Mouse (Mus musculus): ENCODE data around the gene Gm9936. TPM values are rescaled to one million over a fixed set of nuclear protein-coding genes. Genes with fewer than 3 reads are reported as not detected.
"Not testable (repeated sequence)": the region's sequence is repeated elsewhere in the genome, so short reads cannot be mapped to it uniquely, and the experiment has no call there.

Gene Gm9936
- polyA plus RNA-seq, 1 experiment from 2014 or later: 2.1 TPM

GRCm38 (mm10) chr5:114875858-114876257 is 17.4 kb upstream of the Gm9936 start:
- ATAC-seq (replicated peaks): no peak
- H3K4me1 ChIP-seq: no peaks in the 10 kb centered on the region
- no peak overlapping the region for H3K9ac ChIP-seq (replicated peaks)
- H3K9me3 ChIP-seq: no peaks in the 10 kb centered on the region
- H3K27me3 ChIP-seq: no peaks in the 10 kb centered on the region
- no peaks in the 10 kb centered on the region for H3K36me3 ChIP-seq
- WGBS: 42% methylated on average over 6 of the region's 6 CpGs
- H3K4me3 ChIP-seq: no peak overlapping the region
- no peak overlapping the region for H3K4me2 ChIP-seq (replicated peaks)
- H3K27ac ChIP-seq (replicated peaks): no peak overlapping the region

GRCm38 (mm10) chr5:114865279-114865678 is 6.8 kb upstream of the Gm9936 start:
- Histone ChIP-seq H3K27me3 (no peaks in the 10 kb centered on the region), H3K4me3 (no peak overlapping the region), H3K36me3 (no peaks in the 10 kb centered on the region), H3K4me2 (replicated peaks) (no peak overlapping the region), H3K27ac (replicated peaks) (no peak overlapping the region), H3K4me1 (no peaks in the 10 kb centered on the region), H3K9ac (replicated peaks) (no peak overlapping the region), H3K9me3 (peaks cover 10% of the 10 kb centered on the region)
- ATAC-seq (replicated peaks): no peak
- whole genome bisulfite sequencing: 81% methylated on average over 12 of the region's 12 CpGs

DNA sequence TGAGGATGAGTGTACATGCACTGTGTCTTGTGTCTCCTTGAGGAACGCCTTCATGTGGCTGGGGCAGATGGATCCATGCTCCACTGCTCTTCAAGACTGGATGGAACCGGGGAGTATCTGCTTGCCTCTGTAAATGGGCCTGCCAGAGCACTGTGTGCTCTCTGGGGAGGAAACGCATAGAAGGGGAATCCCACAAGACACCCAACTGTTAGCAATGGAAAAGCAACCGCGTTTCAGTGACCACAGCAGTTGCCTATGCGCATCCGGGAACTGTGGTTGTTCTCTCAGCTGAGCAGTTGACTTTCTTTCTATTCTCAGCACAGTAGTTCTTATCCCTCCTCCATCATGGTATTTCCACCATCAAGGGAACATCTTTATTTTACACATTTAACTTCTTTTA is 6.3 kb upstream of the Gm9936 start:
- H3K27me3 ChIP-seq: no peaks in the 10 kb centered on the region
- H3K9me3 ChIP-seq: peaks cover 10% of the 10 kb centered on the region
- H3K36me3 ChIP-seq: no peaks in the 10 kb centered on the region
- no peaks in the 10 kb centered on the region for H3K4me1 ChIP-seq
- 78% methylated on average over 7 of the region's 7 CpGs for WGBS
- no peak overlapping the region for H3K9ac ChIP-seq (replicated peaks)
- H3K27ac ChIP-seq (replicated peaks): no peak overlapping the region
- H3K4me2 ChIP-seq (replicated peaks): no peak overlapping the region
- H3K4me3 ChIP-seq: no peak overlapping the region
- ATAC-seq (replicated peaks): no peak

GRCm38 (mm10) chr5:114861730-114862129 is 3.2 kb upstream of the Gm9936 start:
- Histone ChIP-seq H3K4me2 (replicated peaks) (no peak overlapping the region), H3K4me1 (peaks cover 9% of the 10 kb centered on the region; the same call in 1 of the 2 replicates), H3K36me3 (no peaks in the 10 kb centered on the region), H3K27ac (replicated peaks) (no peak overlapping the region), H3K27me3 (no peaks in the 10 kb centered on the region), H3K4me3 (no peak overlapping the region), H3K9ac (replicated peaks) (no peak overlapping the region), H3K9me3 (no peaks in the 10 kb centered on the region)
- WGBS: 77% methylated on average over 6 of the region's 6 CpGs
- ATAC-seq (replicated peaks): no peak

DNA sequence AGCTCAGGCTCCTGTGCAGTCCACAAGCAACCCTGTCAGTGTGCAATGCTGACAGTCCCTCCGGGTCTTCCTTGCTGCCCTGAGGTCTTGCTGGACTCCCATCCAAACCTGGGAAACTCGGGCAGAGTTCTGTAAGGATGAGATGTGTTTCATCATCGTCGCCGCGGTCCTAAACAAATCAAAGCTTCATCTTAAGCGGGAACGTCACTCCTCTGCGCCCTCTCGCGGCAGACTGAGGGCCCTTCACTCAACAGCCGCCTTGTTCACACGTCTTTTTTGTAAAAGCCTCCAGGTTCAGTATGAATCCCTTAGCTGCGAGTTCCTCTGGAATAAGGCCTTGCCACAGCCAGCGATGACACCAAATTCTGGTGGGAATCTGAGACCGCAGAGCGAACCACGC is 771 bp upstream of the Gm9936 start:
- H3K27me3 ChIP-seq: no peaks in the 10 kb centered on the region
- no peak overlapping the region for H3K27ac ChIP-seq (replicated peaks)
- peak overlapping the region; percentile 49 for H3K4me2 ChIP-seq (replicated peaks)
- H3K9ac ChIP-seq (replicated peaks): peak overlapping the region; percentile 43
- WGBS: 4% methylated on average over 18 of the region's 18 CpGs
- peak overlapping the region; percentile 33 for H3K4me3 ChIP-seq
- ATAC-seq (replicated peaks): peak; percentile 43; the same call in 1 of the 2 replicates
- no peaks in the 10 kb centered on the region for H3K9me3 ChIP-seq
- no peaks in the 10 kb centered on the region for H3K36me3 ChIP-seq
- H3K4me1 ChIP-seq: peaks cover 9% of the 10 kb centered on the region; the same call in 1 of the 2 replicates

GRCm38 (mm10) chr5:114853364-114853763 is 5.1 kb downstream of the Gm9936 start, which contains the start of gene 4930519G04Rik:
4930519G04Rik (plus strand) TSS chr5:114853664.
- 80% methylated on average over 3 of the region's 5 CpGs for WGBS
- H3K27me3 ChIP-seq; H3K9ac ChIP-seq (replicated peaks): not testable (repeated sequence)

GRCm38 (mm10) chr5:114851565-114852236 is 6.8 kb downstream of the Gm9936 start:
- H3K4me2 ChIP-seq (replicated peaks): no peak overlapping the region
- H3K27me3 ChIP-seq: no peaks in the 10 kb centered on the region
- ATAC-seq (replicated peaks): no peak
- no peaks in the 10 kb centered on the region for H3K4me1 ChIP-seq
- no peak overlapping the region for H3K9ac ChIP-seq (replicated peaks)
- H3K4me3 ChIP-seq: no peak overlapping the region
- 88% methylated on average over 20 of the region's 20 CpGs for WGBS
- no peaks in the 10 kb centered on the region for H3K9me3 ChIP-seq
- H3K27ac ChIP-seq (replicated peaks): no peak overlapping the region
- H3K36me3 ChIP-seq: no peaks in the 10 kb centered on the region

More at GRCm38 (mm10) chr5:114853364-114853763, 5.1 kb downstream of the Gm9936 start, which contains the start of gene 4930519G04Rik:
- not testable (repeated sequence) for H3K4me1 ChIP-seq; H3K4me3 ChIP-seq; H3K36me3 ChIP-seq; H3K4me2 ChIP-seq (replicated peaks); H3K27ac ChIP-seq (replicated peaks); ATAC-seq (replicated peaks); H3K9me3 ChIP-seq

DNA sequence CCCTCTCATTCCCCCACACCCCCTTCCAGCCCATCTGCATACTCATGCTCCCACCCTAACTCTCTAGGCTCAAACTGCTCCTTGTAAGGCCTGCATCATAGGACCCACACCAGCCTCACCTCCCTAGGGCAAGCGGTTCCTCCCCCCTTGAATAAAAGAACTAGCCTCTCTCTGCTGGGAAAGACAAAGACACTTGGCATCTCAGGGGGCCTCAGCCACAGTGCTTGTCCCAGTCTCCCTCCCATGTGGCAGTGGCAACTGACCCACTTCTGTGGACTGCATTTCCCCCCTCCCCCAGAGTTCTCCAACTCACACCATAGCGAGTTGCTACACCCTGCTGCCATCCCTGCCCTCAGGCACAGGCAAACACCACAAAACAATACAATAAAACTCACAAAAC is 14.1 kb downstream of the Gm9936 start:
- H3K27me3 ChIP-seq; H3K4me2 ChIP-seq (replicated peaks); H3K4me3 ChIP-seq; H3K9me3 ChIP-seq; H3K4me1 ChIP-seq; H3K9ac ChIP-seq (replicated peaks); H3K36me3 ChIP-seq; H3K27ac ChIP-seq (replicated peaks); ATAC-seq (replicated peaks): not testable (repeated sequence)
- 39% methylated on average over 2 of the region's 2 CpGs for WGBS

DNA sequence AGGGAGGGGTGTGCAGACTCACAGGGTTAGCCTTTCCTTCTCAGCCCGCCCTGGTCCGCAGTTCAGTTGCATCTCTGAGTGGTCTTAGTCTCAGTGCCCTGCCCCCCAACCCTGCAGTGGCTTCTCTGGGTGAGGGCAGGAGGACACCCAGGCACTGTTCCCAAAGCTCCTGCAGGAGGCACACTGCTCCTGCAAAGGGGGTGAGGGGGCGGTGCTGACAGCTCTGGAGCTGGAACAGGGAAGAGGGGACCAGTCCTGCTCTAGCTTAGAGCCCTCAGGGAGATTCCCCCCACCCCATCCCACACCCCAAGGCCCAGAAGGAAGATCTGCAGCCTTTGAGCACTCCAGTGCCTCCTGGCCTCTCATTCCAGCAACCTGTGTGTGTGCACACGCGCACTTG is 15.8 kb downstream of the Gm9936 start:
- ATAC-seq (replicated peaks): 0 out of 2 replicates have a peak, but pooled peaks have one; percentile 32
- no peak overlapping the region for H3K4me3 ChIP-seq
- H3K4me1 ChIP-seq: peaks cover 6% of the 10 kb centered on the region
- H3K27me3 ChIP-seq: no peaks in the 10 kb centered on the region
- H3K9me3 ChIP-seq: no peaks in the 10 kb centered on the region
- no peaks in the 10 kb centered on the region for H3K36me3 ChIP-seq
- no peak overlapping the region for H3K27ac ChIP-seq (replicated peaks)
- WGBS: 75% methylated on average over 5 of the region's 5 CpGs
- H3K4me2 ChIP-seq (replicated peaks): no peak overlapping the region
- no peak overlapping the region for H3K9ac ChIP-seq (replicated peaks)

DNA sequence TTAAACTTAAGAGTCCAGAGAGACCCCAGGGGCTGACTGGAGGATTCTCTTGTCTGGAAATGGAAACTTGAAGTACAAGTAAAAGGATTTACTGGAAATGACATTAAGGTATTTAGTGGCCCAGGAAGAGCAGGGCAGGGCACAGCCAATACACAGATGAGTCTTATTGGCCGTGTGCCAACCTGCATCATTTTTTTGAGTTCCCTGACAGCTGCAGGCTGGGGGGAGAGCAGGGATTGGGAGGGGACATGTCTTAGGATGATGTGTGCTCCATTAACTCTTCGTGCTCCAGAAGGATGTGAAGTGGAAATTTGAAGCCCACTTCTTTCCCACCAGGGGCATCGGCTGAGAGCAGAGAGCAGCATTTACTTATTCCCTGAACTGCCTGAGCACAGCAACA is 16.3 kb downstream of the Gm9936 start:
- H3K27me3 ChIP-seq; H3K9ac ChIP-seq (replicated peaks); H3K36me3 ChIP-seq; H3K27ac ChIP-seq (replicated peaks); H3K4me3 ChIP-seq; H3K4me1 ChIP-seq; ATAC-seq (replicated peaks); H3K9me3 ChIP-seq; H3K4me2 ChIP-seq (replicated peaks): not testable (repeated sequence)
- 51% methylated on average over 3 of the region's 3 CpGs for WGBS

DNA sequence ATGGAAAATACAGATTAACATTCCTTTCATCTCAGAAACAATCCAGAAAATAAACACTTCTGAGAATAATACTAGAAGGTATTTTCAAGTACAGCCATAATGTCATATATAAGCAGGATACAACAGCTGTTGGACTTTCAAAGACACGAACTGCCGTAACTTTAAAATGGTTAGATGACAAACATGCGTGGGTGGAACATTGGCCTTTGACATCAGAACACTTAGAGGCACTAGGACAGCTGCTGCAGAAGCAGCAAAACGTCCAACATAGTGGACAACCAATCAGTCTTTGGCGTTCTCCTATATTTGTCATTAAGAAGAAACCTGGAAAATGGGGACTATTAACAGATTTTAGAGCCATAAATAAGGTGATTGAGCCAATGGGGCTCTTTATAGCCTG is 18.0 kb downstream of the Gm9936 start:
- H3K9ac ChIP-seq (replicated peaks); ATAC-seq (replicated peaks); H3K4me1 ChIP-seq; H3K4me3 ChIP-seq; H3K27ac ChIP-seq (replicated peaks); H3K27me3 ChIP-seq; H3K4me2 ChIP-seq (replicated peaks); H3K36me3 ChIP-seq; H3K9me3 ChIP-seq: not testable (repeated sequence)
- 85% methylated on average over 5 of the region's 5 CpGs for WGBS

DNA sequence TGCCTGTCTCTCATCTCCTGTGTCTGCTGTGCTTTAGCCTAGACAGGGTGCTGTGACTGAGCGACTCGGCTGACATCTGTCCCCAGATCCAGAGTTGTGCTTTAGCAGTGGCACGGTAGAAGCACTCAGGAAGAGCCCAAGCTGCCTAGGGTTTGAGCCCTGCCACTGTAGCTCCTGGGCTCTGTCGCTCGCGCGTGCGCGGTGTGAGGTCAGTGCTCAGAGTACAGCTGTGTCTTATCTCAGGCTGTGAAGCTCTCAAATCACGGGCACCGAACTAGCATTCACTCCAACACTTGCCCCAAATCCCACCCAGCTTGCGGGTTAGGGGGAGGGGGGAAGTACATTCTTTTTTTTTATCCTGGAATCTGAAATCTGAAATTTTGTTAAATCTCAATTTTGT is 21.6 kb downstream of the Gm9936 start:
- Histone ChIP-seq H3K4me3 (no peak overlapping the region), H3K4me2 (replicated peaks) (no peak overlapping the region), H3K27ac (replicated peaks) (no peak overlapping the region), H3K27me3 (no peaks in the 10 kb centered on the region), H3K36me3 (no peaks in the 10 kb centered on the region), H3K9me3 (no peaks in the 10 kb centered on the region), H3K4me1 (no peaks in the 10 kb centered on the region), H3K9ac (replicated peaks) (no peak overlapping the region)
- ATAC-seq (replicated peaks): no peak
- WGBS: 75% methylated on average over 12 of the region's 12 CpGs

DNA sequence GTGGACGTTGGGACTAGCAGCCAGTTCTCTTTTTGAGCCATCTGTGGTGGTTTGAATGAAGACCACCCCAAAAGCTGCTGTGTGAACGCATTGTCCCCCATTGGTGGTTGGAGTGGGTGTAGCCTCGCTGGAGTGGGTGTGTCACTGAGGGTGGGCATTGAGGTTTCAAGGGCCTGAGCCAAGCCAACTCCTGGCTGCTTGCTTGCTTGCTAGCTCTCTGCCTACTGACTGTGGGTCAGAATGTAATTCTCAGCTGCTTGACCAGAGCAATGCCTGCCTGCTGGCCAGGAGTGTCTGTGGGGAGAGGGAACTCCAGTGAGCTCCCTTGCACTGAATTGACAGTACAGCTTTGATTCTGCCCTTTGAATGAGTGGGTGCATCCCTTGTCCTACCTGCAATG is 28.7 kb downstream of the Gm9936 start:
- Histone ChIP-seq H3K9me3 (no peaks in the 10 kb centered on the region), H3K4me1 (0 out of 2 replicates have a peak, but pooled peaks cover 8% of the 10 kb centered on the region), H3K4me2 (replicated peaks) (no peak overlapping the region), H3K4me3 (no peak overlapping the region), H3K27ac (replicated peaks) (no peak overlapping the region), H3K27me3 (no peaks in the 10 kb centered on the region), H3K36me3 (no peaks in the 10 kb centered on the region), H3K9ac (replicated peaks) (no peak overlapping the region)
- 70% methylated on average over 3 of the region's 3 CpGs for WGBS
- ATAC-seq (replicated peaks): no peak
